7 mouse cellular contexts compared by ENCODE assay signal in the genomic region with DNA sequence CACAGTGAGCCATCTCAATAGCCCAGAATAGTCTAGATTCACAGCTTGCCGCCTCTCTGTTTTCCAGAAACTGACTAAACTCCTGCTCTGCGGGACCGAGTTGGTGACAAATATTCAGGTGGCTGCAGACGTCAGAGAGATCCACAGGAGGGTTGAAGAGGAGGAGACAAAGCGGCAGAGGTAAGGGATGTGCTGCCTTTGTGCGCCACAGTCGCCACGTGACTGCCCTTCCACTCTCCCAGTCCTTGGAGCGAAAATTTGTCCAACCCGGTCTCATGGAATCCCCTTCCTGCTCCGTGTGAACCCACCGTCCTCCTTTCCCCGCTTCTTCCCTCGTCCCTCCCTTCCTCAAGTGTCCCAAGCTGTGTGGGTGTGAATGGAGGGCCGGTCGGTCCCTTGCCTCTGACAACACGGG.
A peak's percentile ranks its signal among the peaks of the same experiment; 100 is the strongest.
DNase-seq lines count a peak whose midpoint lies in the region; ATAC-seq and TF ChIP-seq lines count a peak whose summit lies in the region.

No protein-coding gene starts in this region.

- ATAC-seq in neural tube, embryonic 11.5 days (ENCODE audit: insufficient read depth, low FRiP score, low TSS enrichment), result no peak
- no peak for ATAC-seq in embryonic facial prominence, embryonic 12.5 days (ENCODE audit: insufficient number of reproducible peaks, insufficient read depth, low FRiP score, low TSS enrichment)
- ATAC-seq in intestine, postnatal 0 days, result peak; percentile 33; the same call in 1 of the 2 replicates
- ATAC-seq in neural tube, embryonic 13.5 days (ENCODE audit: low read depth), result peak; percentile 63; the same call in 1 of the 2 replicates

- peak overlapping the region; percentile 42 for H3K4me2 ChIP-seq in neural tube, embryonic 11.5 days (ENCODE audit: low read depth)
- peak overlapping the region; percentile 48 for H3K4me2 ChIP-seq in embryonic facial prominence, embryonic 12.5 days (replicated peaks)
- H3K4me2 ChIP-seq in intestine, postnatal 0 days (replicated peaks; ENCODE audit: low read depth), result peak overlapping the region; percentile 56
- H3K4me2 ChIP-seq in neural tube, embryonic 13.5 days, result peak overlapping the region; percentile 53

- no peaks in the 10 kb centered on the region for H3K36me3 ChIP-seq in neural tube, embryonic 11.5 days (ENCODE audit: control insufficient read depth, insufficient read depth, low read length)
- no peaks in the 10 kb centered on the region for H3K36me3 ChIP-seq in embryonic facial prominence, embryonic 12.5 days
- no peaks in the 10 kb centered on the region for H3K36me3 ChIP-seq in intestine, postnatal 0 days (ENCODE audit: control insufficient read depth, insufficient read depth)
- H3K36me3 ChIP-seq in neural tube, embryonic 13.5 days, result no peaks in the 10 kb centered on the region

- H3K27me3 ChIP-seq in neural tube, embryonic 11.5 days (ENCODE audit: control insufficient read depth, insufficient read depth, low read length), result no peaks in the 10 kb centered on the region
- H3K27me3 ChIP-seq in embryonic facial prominence, embryonic 12.5 days, result peaks cover 16% of the 10 kb centered on the region; the same call in 1 of the 2 replicates
- H3K27me3 ChIP-seq in intestine, postnatal 0 days (replicated peaks; ENCODE audit: control insufficient read depth, insufficient read depth, low read length), result no peaks in the 10 kb centered on the region
- H3K27me3 ChIP-seq in neural tube, embryonic 13.5 days, result peaks cover 14% of the 10 kb centered on the region

- H3K9me3 ChIP-seq in neural tube, embryonic 11.5 days (ENCODE audit: control insufficient read depth, low read length), result no peaks in the 10 kb centered on the region
- no peaks in the 10 kb centered on the region for H3K9me3 ChIP-seq in embryonic facial prominence, embryonic 12.5 days
- H3K9me3 ChIP-seq in intestine, postnatal 0 days (ENCODE audit: control insufficient read depth), result no peaks in the 10 kb centered on the region
- H3K9me3 ChIP-seq in neural tube, embryonic 13.5 days, result no peaks in the 10 kb centered on the region

- WGBS in neural tube, embryonic 11.5 days, result 9% methylated on average over 17 of the region's 17 CpGs
- 8% methylated on average over 17 of the region's 17 CpGs for WGBS in embryonic facial prominence, embryonic 12.5 days
- 12% methylated on average over 17 of the region's 17 CpGs for WGBS in intestine, postnatal 0 days
- 6% methylated on average over 17 of the region's 17 CpGs for WGBS in neural tube, embryonic 13.5 days

- peak; percentile 22 for DNase-seq in neural tube, embryonic 11.5 days (ENCODE audit: low spot score)
- no peak for DNase-seq in neural tube, embryonic 10.5 days (ENCODE audit: extremely low spot score, low spot score)
- DNase-seq in spleen, postnatal 36 days (ENCODE audit: low spot score in 2 of 2), result no peak
- no peak for DNase-seq in lung, postnatal 25 days (ENCODE audit: low spot score)

- no peaks in the 10 kb centered on the region; the same call in 1 of the 2 replicates for H3K4me1 ChIP-seq in neural tube, embryonic 11.5 days (ENCODE audit: control insufficient read depth, insufficient read depth, low read length)
- H3K4me1 ChIP-seq in embryonic facial prominence, embryonic 12.5 days, result no peaks in the 10 kb centered on the region; the same call in 1 of the 2 replicates
- no peaks in the 10 kb centered on the region for H3K4me1 ChIP-seq in intestine, postnatal 0 days (replicated peaks; ENCODE audit: control insufficient read depth, insufficient read depth, low read length)
- H3K4me1 ChIP-seq in neural tube, embryonic 13.5 days (replicated peaks), result peaks cover 8% of the 10 kb centered on the region

- peak overlapping the region; percentile 12; the same call in 1 of the 2 replicates for H3K4me3 ChIP-seq in neural tube, embryonic 11.5 days (ENCODE audit: low read depth, low read length)
- H3K4me3 ChIP-seq in embryonic facial prominence, embryonic 12.5 days, result peak overlapping the region; percentile 23
- H3K4me3 ChIP-seq in intestine, postnatal 0 days (ENCODE audit: low read depth, low read length), result peak overlapping the region; percentile 16; the same call in 1 of the 2 replicates
- peak overlapping the region; percentile 20 for H3K4me3 ChIP-seq in neural tube, embryonic 13.5 days

- 0 out of 2 replicates have a peak overlapping the region, but pooled peaks have one; percentile 23 for H3K9ac ChIP-seq in neural tube, embryonic 11.5 days (ENCODE audit: low read length)
- H3K9ac ChIP-seq in embryonic facial prominence, embryonic 12.5 days, result peak overlapping the region; percentile 24; the same call in 1 of the 2 replicates
- H3K9ac ChIP-seq in intestine, postnatal 0 days (ENCODE audit: low read depth, low read length), result no peak overlapping the region
- H3K9ac ChIP-seq in neural tube, embryonic 13.5 days, result peak overlapping the region; percentile 34; the same call in 1 of the 2 replicates

- TF ChIP-seq CTCF in intestine, postnatal 0 days (IDR thresholded peaks at IDR 0.05; ENCODE audit: low read depth), result no peak

- no peak overlapping the region for H3K27ac ChIP-seq in neural tube, embryonic 11.5 days (ENCODE audit: low read depth, low read length)
- no peak overlapping the region for H3K27ac ChIP-seq in embryonic facial prominence, embryonic 12.5 days
- H3K27ac ChIP-seq in intestine, postnatal 0 days (ENCODE audit: low read depth, low read length), result no peak overlapping the region
- no peak overlapping the region for H3K27ac ChIP-seq in neural tube, embryonic 13.5 days (replicated peaks)

Comparison
In these comparisons a context has a peak if more than half of its experiments do, and no peak if none do; other contexts are left out.
1. ATAC-seq: peak in intestine, postnatal 0 days (single experiment) and neural tube, embryonic 13.5 days (single experiment); none in neural tube, embryonic 11.5 days (single experiment) and embryonic facial prominence, embryonic 12.5 days (single experiment).
2. Peak in every context shown above with its lines, with median percentiles within 50 percentile points of each other: H3K4me2 ChIP-seq and H3K4me3 ChIP-seq.